Mouse (Mus musculus) megakaryocyte progenitor cell, adult 5-6 weeks (primary cell): ENCODE results near the gene Cd55. TPM values are rescaled to one million over a fixed set of nuclear protein-coding genes. Genes with fewer than 3 reads are reported as not detected.
"Not testable (repeated sequence)": the region's sequence is repeated elsewhere in the genome, so short reads cannot be mapped to it uniquely, and the experiment has no call there.

ENCODE experiments used
- ATAC-seq: replicated peaks from 2 replicates; pipeline ENCODE4 v1.8.0; 2016; ENCODE audit warnings: mild to moderate bottlenecking, moderate TSS enrichment, inconsistent platforms; ENCODE audit not compliant: poor library complexity
- total RNA-seq, 2 experiments: library from RNA; stranded (forward) in 1 of 2; stranded (reverse) in 1 of 2; fragments of 157-497, 149-512 nt in 1 of 2; fragments of 200-1000 nt in 1 of 2; gene quantifications; 2 replicates each; pipeline versions ENCODE4 v1.2.3 to v1.2.4; 2015 to 2017

The Cd55 gene
- total RNA-seq (2015) (9.0 and 20.6 TPM in 2 replicates), total RNA-seq (2017) (3.9 and 5.6 TPM in 2 replicates)

DNA sequence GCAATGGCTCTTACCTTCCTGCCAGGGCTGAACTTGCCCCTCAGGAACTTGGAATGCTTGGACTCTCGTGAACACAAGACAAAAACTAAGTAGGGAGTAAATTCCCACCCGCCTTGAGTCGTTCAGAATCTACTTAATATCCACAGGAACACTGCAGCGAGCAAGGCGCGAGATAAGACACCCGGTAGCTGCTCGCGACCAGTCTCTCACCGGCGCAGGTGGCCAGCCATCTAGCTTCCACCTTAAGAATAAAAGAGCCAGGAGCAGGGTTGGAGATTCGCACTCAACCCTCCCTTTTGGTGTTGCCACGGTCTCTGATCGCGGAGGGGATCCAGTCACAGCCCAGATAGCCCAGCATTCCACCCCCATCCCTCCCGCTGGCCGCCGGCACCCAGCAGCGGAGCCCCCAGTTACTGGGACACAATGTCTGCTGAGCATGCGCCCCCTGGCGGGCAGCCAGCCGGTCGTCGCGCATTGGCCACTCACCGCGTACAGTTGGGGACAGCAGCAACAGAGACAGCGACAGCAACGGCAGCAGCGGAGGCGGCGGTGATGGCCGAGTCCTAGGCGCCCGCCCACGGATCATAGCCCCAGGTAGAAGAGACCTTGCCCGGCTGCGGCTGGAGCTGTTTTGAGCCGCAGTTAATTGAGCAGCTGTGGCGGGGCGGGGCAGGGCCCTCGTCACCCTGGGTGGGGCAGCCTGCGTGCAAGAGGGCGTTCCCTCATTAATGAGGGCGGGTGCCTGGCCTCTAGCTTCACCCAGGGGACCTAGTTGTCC, at the start of gene Cd55:
TSS of gene Cd55 (minus strand) at position 661 of the 778 bp plus-strand sequence.
- ATAC-seq: peak; percentile 92

DNA sequence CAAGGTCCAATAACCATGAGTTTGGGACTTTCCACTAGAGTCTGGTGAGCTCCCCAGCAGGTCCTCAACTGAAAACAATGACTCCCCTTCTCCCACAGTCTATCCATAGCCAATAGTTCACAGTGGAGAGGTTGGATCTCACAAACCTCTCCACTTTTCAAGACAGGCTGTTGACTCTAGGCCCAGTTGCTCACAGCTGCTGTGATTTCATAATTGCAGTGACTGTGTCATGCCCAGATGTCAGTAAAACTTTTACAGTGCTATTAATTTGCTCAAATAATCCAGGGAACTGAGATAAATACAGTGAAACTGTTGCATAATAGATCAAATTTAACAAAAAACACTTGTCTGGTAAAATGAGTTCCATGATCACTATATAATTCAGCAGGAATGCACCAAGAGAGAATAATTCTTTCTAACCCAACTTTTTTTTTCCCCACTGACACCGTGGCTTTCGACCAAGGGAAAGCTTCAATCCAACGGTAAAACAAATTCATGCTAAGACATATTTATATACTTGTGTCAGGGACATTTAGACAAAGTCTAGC, 49.4 kb upstream of the Cd55 start:
- ATAC-seq: no peak

DNA sequence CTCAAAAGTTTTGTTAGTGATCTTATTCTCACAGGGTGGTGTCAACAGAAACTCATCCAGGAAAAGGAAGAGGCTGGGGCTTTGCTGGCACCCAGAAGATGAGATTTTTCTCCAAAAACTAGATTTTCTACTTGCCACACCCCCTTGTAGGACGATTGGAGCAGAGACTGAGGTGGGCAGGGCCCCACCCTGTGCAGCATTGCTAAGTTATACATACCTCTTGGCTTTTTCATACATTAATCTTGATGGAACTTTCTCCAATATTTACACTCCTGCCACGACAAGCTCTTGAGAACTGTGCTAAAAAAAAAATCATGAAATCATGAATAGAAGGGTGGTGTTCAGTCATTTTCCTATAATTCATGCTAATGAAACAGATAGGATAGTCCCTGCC, 46.4 kb upstream of the Cd55 start:
- no peak for ATAC-seq

DNA sequence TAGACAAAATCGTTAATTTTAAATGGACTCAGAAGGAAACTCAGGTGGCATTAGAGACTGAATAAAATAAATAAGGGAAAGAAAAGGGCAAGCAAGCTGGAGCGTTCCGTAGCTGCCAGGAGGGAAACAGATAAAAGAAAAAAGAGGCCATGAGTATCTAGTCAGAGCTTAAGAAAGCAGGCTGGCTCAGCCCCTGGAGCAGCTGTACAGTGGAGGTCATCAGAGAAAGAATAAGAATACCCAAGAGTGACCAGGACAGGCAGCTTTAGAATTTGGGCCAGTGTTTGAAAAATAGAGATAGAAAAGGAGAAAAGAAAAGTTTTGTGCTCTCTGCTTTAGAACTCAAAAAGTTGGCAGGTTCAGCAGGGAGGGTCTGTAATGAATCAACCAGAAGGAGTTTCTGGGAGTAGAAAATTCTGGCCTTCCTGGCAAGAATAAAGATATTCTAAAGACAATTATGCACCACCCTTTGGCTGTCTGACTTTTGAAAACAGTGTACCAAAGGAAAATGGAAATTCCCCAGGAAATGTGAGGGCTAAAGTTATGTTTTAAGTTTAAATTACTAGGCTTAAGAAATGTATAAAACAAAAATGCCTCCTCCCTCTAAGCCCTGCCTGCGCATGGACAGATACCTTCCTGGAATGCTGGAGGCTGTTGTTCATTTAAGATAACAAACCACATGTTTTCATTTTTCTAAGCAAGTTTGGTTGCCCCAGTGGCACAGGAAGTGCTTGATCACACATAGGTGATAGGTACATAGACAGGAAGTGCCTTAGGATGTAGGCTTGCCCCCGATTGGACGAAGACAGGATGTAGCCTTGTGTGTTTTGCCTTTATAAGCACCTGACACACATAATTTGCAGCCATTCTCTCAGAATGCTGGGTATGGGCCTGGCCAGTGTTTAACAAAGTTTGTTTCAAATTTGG, 45.7 kb upstream of the Cd55 start:
- peak; percentile 93 for ATAC-seq

DNA sequence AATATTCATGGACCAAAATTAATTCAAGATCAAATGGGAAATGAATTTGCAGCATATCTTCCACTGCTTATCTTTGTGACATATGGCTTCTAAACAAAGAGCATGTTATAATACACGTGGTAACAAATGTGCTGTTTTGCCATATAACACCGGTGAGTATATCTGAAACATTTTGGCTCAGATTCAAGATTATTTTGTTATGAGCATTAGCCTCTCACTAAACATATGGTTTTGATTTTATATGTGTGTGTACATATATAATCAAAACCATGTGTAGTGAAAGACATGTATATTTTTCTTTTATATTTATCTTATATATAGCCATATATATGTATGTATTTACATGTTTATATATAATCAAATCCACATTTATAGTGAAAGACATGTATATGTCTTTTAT, 44.9 kb upstream of the Cd55 start:
- no peak for ATAC-seq

DNA sequence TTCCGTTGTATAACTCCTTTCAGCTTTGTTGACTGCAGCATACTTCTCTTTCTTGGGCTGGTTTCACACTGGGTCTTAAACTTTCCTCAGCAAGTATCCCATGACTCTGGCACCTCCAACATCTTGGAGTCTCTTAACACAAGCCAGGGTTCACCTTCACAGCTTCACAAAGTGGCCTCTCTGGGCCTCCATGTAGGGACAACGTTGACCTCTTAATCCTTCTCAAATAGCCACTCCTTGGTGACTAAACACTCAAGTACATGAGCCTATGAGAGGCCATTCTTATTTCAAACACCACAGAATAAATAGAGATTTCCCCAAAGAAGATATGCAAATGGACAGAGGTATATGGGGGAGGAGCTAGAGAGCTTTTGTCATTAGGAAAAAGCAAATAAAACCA, 37.4 kb upstream of the Cd55 start:
- no peak for ATAC-seq

DNA sequence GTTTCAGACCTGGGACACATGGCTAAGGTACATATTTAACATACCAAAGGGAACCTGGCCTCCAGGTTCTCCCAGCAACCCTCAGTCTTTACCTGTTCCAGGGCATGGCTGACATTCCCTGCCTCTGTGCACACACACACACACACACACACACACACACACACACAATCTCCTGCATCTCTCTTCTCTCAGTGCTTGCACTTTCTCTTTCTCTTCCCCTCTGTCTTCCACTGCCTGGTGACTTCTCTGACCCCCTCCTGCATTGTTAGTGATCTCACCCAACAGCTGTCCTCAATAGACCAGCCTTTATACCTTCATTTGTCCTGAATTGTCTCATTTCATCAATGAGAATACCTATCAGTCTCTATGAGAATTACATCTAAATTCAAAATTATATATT, 35.8 kb upstream of the Cd55 start:
- ATAC-seq: no peak

DNA sequence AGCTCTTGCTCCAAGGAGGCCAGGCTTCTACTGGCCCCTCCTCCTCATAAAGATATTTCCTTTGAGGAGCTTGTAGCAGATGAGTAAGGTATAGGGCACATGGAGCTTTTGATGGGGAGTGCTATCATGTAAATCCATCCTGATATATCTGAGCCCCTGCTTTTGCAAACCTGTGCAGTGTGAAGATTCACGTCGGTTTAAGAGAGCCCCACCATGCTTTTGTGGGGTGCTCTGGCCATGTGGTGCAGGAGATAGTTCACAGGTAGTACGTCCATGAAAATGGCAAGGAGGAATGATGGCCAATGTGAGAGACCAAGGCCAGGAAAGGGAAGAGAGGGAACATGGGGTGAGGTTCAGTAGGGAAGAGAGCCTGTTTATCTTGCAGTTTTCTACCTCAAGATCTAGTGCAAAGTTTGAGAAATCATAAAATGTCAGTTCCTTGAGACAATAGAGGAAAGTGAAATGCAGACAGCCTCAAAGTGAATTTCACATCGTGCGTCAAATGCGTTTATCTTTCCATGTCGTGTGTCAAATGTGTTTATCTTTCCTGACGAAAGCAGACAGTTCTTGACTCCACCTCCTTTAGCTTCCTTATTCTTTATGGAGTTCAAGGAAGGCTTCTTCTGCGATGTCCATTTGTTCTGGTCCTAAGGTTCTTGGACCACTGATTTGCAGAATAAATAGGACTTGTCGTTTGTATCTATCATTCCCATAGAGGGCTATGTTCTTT, 24.4 kb upstream of the Cd55 start:
- ATAC-seq: peak; percentile 54

DNA sequence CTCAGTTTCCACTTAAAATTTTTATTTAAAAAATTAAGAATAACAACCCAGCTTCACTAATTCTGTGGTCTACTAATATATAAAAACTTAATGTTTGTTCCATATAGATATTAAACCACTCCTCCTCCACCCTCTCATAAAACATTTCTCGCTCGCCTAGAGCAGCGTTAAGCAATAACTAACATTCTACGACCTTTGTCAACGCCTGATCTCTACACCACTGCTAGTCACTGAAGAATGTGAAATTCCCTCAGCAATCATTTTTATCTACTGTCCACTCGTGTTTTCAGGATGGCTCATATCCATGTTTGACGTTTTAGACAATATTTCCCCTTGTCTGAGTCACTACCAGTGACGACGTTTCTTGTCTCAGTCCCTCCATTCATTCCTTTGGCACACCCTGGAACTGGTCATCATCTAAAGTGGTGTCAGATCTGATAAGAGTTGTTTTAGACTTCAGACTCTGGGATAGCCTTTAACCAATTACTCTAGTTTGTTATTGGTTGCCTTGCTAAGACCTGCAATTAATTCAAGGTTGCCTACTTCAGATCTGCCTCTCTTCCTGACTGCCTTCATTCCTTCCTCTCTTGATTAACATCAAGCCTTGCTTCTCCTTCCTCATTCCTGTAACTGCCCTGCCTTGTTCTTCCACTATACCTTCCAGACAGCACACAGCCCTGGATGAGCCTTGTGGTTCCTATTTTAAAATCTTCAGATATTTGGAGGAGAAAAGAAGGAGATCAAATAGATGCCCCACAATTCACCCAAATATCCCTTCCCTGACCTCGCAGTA, 23.5 kb upstream of the Cd55 start:
- no peak for ATAC-seq

DNA sequence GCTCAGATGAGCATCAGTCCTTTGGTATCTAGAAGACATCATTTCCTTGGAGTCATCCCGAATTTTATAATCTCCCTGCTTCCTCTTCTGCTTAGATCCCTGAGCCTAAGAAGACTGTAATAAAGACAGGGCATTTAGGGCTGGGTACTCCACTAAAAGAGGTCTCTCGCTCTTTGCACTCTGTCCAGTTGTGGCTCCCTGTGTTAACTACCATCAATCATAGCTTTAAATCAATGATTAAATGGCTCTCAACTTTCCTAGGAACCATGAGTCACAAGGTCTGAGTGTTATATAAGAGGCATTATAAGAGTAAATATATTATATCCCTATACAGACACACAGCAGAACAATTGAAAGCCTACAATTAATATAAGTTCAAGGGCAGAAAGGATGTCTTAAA, 22.8 kb upstream of the Cd55 start:
- ATAC-seq: no peak

DNA sequence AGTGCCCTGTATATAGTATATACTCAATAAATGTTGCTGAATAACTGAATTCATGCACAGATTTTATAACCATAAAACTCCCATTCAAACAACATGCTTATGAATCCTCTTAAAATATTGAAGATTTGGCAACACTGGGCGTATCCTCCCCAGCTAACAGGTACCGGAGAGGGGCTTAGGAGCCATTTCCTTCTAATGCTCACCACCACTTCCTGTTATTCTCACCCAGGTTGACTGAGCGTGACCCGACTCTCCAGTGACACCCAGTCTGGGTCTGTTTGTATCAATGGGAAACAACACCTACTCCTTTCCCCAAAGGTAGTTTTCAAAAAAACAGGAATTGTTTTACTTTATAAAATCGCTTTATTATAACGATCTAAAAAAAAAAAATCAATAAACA, 12.4 kb upstream of the Cd55 start:
- ATAC-seq: peak; percentile 81

DNA sequence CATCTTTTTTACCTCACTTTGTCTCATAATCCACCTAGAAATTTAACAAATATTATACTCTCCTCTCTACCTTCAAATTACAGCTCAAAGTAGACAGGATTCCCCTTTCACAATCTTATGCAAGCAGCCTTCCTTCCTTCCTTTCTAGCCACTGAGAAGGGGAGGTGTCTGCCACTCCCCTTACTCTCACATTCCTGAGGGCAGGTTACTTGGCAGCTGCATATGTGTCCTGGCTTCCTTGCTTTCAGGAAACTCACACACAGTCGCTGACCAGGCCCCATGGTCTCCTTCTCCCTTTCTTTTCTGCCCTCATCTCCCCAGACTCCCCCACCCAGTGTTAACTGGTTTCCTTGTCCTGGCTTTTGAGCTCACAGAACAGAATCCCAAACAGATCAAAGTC, 11.7 kb upstream of the Cd55 start:
- ATAC-seq: peak; percentile 90

DNA sequence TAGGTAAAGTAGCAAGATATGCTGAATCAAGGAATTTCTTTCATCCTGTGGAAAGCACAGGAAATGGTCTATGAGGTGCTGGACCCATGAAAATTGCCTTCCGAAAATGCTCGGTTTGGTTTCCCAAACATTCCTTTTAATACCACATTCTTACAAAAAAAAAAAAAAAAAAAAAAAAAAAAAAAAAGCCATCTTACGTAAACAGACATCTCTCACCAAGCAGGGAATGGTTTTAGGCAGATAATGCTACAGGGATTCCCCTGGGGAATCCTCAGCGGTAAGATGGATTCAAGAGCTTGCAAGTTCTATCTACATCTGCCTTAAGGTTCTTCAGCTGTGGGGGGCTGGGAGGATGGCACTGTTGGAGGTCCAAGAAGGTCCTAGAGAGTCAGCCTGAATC, 7.5 kb upstream of the Cd55 start:
- no peak for ATAC-seq

DNA sequence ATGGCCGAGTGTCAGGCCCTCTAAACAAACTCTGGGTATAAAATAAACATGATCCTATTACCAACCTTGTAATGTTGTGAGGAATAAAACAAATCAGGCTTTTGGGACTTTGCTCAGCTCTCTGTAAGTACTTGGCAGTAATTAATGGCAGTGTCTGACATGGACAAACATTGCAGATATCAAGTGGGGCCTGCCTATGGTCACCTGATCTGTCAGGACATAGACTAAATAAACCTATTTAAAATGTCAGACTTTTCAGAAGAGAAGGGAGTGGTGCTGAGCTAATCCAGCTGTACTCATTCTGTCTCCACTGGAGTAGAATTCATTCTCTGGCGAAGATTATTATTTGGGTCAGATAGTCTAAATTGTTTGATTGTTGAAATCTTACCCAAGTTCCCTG, 4.9 kb upstream of the Cd55 start:
- no peak for ATAC-seq

DNA sequence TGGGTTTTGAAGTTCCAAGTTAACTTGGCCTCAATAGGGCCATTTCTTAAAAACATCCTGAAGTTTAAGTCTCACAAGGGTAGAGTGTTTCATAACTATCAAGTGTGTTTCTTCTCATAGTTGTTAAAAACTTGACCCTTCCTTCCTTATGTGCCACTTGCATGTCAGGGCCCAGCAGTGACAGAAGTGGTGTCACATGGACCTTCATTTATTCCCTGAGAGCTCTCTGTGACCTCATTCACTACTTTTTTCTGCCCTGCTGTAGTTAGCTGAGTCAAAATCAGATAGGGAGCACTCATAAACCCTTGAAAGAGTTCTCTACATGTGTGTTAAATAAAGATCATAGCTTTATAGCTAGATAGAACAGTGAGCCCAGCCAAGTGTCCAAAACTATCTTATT, 1.6 kb upstream of the Cd55 start:
- no peak for ATAC-seq

DNA sequence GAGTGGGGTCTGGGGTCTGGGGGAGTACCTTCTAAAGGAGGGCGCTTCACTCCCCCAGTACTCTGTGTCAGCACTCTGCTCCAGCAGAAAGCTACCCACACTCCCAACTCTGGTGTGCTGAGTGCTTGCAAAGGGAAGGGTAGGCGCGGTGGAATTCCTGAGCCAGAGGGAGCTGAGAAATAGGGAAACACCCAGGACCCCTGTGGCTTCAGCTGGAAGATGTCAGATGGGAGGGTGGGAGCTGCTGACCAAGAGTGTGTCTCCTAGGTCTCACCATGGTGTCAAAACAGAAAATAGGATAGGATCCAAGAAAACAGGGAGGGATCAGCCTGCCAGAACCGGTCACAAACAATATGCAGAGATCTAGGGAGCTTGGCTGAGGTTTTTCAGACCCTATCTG, 323 bp upstream of the Cd55 start:
- no peak for ATAC-seq

DNA sequence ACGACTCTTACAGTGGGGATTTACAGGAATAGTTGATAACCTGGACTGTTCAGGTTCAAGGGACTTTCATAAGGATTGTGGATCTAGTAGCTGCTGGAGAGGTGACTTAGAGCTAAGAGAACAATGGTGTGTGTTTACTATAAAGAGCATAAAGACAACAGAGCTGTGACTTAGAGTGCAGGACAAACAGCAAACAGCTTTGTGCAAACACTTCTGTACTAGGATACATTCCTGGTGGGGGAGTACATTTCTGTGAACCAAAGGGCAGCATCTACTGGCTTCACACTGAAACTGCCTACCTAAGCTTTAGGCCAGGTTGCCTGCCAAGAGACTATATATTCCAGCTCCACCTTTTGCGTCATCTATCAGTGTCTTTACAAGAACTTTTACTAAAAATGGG, 7.4 kb downstream of the Cd55 start:
- ATAC-seq: no peak

DNA sequence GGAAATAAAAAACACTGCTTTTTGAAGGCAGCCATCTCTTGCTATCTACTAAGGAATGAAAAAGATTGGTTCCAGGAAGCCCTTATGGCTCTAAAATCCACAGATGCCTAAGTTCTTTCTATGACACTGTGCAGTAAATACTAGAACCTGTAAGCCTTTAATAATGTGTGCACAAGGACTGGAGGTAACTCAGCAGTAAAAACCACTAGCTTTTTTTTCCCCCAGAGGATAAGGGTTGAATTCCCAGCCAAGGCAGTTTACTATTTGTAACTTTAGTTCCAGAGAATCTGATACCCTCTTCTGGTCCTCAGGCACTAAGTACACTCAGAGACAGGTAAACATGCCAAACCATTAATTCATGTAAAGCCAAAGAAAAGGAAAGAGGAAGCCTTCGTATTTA, 19.6 kb downstream of the Cd55 start:
- ATAC-seq: not testable (repeated sequence)

DNA sequence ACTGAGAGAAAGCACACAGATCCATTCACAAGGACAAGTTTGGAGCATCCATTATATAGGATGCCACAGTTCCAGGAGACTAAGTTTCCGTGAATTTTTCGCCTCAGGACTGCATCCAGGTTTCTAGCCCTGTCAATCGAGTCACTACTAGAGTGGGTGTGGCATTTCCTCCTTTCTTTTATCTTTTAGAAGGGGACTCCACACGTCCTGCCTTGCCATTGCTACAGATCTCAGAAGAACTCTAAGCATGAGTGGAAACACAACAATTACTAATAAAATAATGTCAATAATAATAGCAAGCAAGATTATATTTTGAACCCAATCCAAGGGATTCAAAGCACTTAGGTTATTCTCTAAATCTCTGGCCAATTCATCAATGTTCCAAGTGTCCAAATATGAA, 31.6 kb downstream of the Cd55 start:
- no peak for ATAC-seq

DNA sequence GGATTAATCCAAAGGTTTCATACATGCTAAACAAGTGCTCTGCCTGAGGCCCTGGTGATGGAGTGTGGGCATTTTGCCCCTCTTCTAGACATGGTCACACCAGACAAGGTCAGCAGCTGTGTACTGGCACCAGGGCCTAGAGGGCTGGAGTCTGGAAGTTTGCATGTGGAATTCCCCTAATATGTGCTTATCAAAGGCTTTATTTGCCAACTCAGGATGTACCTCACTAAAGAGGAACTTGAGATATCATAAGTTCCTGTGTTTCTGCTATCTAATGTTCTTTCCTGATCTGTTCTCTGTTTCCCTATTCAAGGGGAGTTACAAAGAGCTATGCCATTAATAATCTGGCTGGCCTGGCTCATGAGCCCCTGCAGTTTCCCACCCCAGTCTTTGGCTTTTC, 33.9 kb downstream of the Cd55 start:
- ATAC-seq: peak; percentile 52
